ENCODE assay signal across 21 mouse cellular contexts in genomic region chr2:20496219-20496800, GRCm38 (mm10).
DNase-seq lines count a peak whose midpoint lies in the region; ATAC-seq and TF ChIP-seq lines count a peak whose summit lies in the region.
"Had no signal": no experiment of that assay in that cellular context is flagged by ENCODE, and none has a peak within 500 bp of the region (broad histone marks: within the 10 kb centered on the region; RNA-seq: fewer than 3 reads in every experiment).

No protein-coding gene starts in this region.

- no peaks in the 10 kb centered on the region for H3K79me2 ChIP-seq in heart, adult 2 months (replicated peaks; ENCODE audit: control insufficient read depth, insufficient read depth, low read length)

- no peaks in the 10 kb centered on the region for H3K27me3 ChIP-seq in heart, adult 2 months (ENCODE audit: control insufficient read depth, insufficient read depth, low read length)
- no peaks in the 10 kb centered on the region for H3K27me3 ChIP-seq in heart, embryonic 12.5 days (replicated peaks)
- H3K27me3 ChIP-seq in ES-Bruce4 (ENCODE audit: control insufficient read depth, insufficient read depth, low read length, poor library complexity, severe bottlenecking): no peaks in the 10 kb centered on the region; the same call in 1 of the 2 replicates
- H3K27me3 ChIP-seq in intestine, embryonic 15.5 days (replicated peaks): no peaks in the 10 kb centered on the region
- H3K27me3 ChIP-seq: embryonic facial prominence, embryonic 13.5 days; heart, embryonic 13.5 days; hindbrain, embryonic 12.5 days had no signal

- TF ChIP-seq POLR2A in heart, adult 2 months (IDR thresholded peaks at IDR 0.05; ENCODE audit: insufficient read depth, low read depth, low read length): no peak
- no peak for TF ChIP-seq POLR2A in ES-Bruce4 (IDR thresholded peaks at IDR 0.05; ENCODE audit: insufficient read depth, low read length)

- peak overlapping the region; percentile 59 for H3K27ac ChIP-seq in heart, adult 2 months
- H3K27ac ChIP-seq in heart, embryonic 12.5 days (ENCODE audit: poor library complexity, severe bottlenecking): no peak overlapping the region
- H3K27ac ChIP-seq in ES-Bruce4 (ENCODE audit: insufficient read depth, low read length): peak overlapping the region; percentile 96
- no peak overlapping the region for H3K27ac ChIP-seq in intestine, embryonic 15.5 days
- H3K27ac ChIP-seq: embryonic facial prominence, embryonic 13.5 days; heart, embryonic 13.5 days; hindbrain, embryonic 12.5 days had no signal

- TF ChIP-seq CTCF in heart, adult 2 months (IDR thresholded peaks at IDR 0.05): no peak
- TF ChIP-seq CTCF in ES-Bruce4 (IDR thresholded peaks at IDR 0.05; ENCODE audit: low read depth, low read length): no peak

- no peaks in the 10 kb centered on the region for H3K36me3 ChIP-seq in heart, adult 2 months (ENCODE audit: control insufficient read depth, insufficient read depth, low read length)
- H3K36me3 ChIP-seq in heart, embryonic 12.5 days: peaks cover 2% of the 10 kb centered on the region; the same call in 1 of the 2 replicates
- no peaks in the 10 kb centered on the region for H3K36me3 ChIP-seq in ES-Bruce4 (ENCODE audit: control insufficient read depth, insufficient read depth, low read length, poor library complexity, severe bottlenecking)
- no peaks in the 10 kb centered on the region for H3K36me3 ChIP-seq in intestine, embryonic 15.5 days
- H3K36me3 ChIP-seq: embryonic facial prominence, embryonic 13.5 days; G1E; heart, embryonic 13.5 days; hindbrain, embryonic 12.5 days had no signal

- ATAC-seq in heart, embryonic 12.5 days (ENCODE audit: insufficient number of reproducible peaks, low FRiP score): no peak
- no peak for ATAC-seq in intestine, embryonic 15.5 days
- ATAC-seq: forebrain, embryonic 16.5 days; lung, postnatal 0 days had no signal

- intact Hi-C loops in heart, adult 2 months (cut with DNase I): loop anchor here (10.0 kb wide), 1 partner anchor 278 kb away; no protein-coding TSS in a partner anchor
- intact Hi-C loops in heart, postnatal 10 days (cut with DNase I): loop anchor here (10.0 kb wide), 1 partner anchor 952 kb away; no protein-coding TSS in a partner anchor

- H3K4me3 ChIP-seq in heart, adult 2 months: no peak overlapping the region
- no peak overlapping the region for H3K4me3 ChIP-seq in heart, embryonic 12.5 days
- no peak overlapping the region for H3K4me3 ChIP-seq in ES-Bruce4 (ENCODE audit: low read depth, low read length)
- H3K4me3 ChIP-seq in intestine, embryonic 15.5 days (replicated peaks): no peak overlapping the region
- H3K4me3 ChIP-seq: embryonic facial prominence, embryonic 13.5 days; heart, embryonic 13.5 days; hindbrain, embryonic 12.5 days had no signal

- H3K4me1 ChIP-seq in heart, adult 2 months (ENCODE audit: control insufficient read depth, insufficient read depth, low read length): peaks cover 7% of the 10 kb centered on the region
- no peaks in the 10 kb centered on the region for H3K4me1 ChIP-seq in heart, embryonic 12.5 days (replicated peaks)
- no peaks in the 10 kb centered on the region for H3K4me1 ChIP-seq in ES-Bruce4 (ENCODE audit: control insufficient read depth, insufficient read depth, low read length)
- H3K4me1 ChIP-seq in intestine, embryonic 15.5 days (replicated peaks): no peaks in the 10 kb centered on the region
- H3K4me1 ChIP-seq: embryonic facial prominence, embryonic 13.5 days; heart, embryonic 13.5 days; hindbrain, embryonic 12.5 days had no signal

- WGBS in heart, adult 2 months: 42% methylated on average over 8 of the region's 8 CpGs
- WGBS in heart, embryonic 12.5 days: 48% methylated on average over 8 of the region's 8 CpGs
- WGBS in intestine, embryonic 15.5 days: 56% methylated on average over 8 of the region's 8 CpGs

- H3K4me2 ChIP-seq in heart, embryonic 12.5 days: no peak overlapping the region
- no peak overlapping the region for H3K4me2 ChIP-seq in intestine, embryonic 15.5 days (replicated peaks)
- H3K4me2 ChIP-seq: embryonic facial prominence, embryonic 13.5 days; heart, embryonic 13.5 days; hindbrain, embryonic 12.5 days; midbrain, embryonic 11.5 days had no signal

- DNase-seq in heart, adult 2 months: peak in 1 of 2 experiments; percentile 24
- DNase-seq in ES-CJ7 (ENCODE audit: low read depth, low spot score): peak; percentile 94
- DNase-seq in heart, postnatal 10 days: peak; percentile 10 to 28
- no peak for DNase-seq in layer of hippocampus, adult 8-10 months (ENCODE audit: low spot score in 2 of 2)
- DNase-seq: adrenal gland, postnatal 25 days; cerebellum, adult 18-20 months; cerebellum, postnatal 25 days; kidney, adult 2 months; left cerebral cortex, postnatal 4 days; liver; thymus, postnatal 25 days had no signal

- no peak for TF ChIP-seq EP300 in heart, adult 2 months (IDR thresholded peaks at IDR 0.05; ENCODE audit: insufficient read depth, low read depth, low read length)
- no peak for TF ChIP-seq EP300 in ES-Bruce4 (IDR thresholded peaks at IDR 0.05; ENCODE audit: insufficient read depth, low read depth, low read length)

- peaks cover 8% of the 10 kb centered on the region; the same call in 1 of the 2 replicates for H3K9me3 ChIP-seq in heart, embryonic 12.5 days (replicated peaks)
- peaks cover 15% of the 10 kb centered on the region for H3K9me3 ChIP-seq in ES-Bruce4 (replicated peaks; ENCODE audit: control insufficient read depth, insufficient read depth, low read length, poor library complexity, severe bottlenecking)
- no peaks in the 10 kb centered on the region for H3K9me3 ChIP-seq in intestine, embryonic 15.5 days

- H3K9ac ChIP-seq in heart, adult 2 months (ENCODE audit: low read depth, low read length): no peak overlapping the region
- no peak overlapping the region for H3K9ac ChIP-seq in heart, embryonic 12.5 days
- no peak overlapping the region for H3K9ac ChIP-seq in ES-Bruce4 (ENCODE audit: low read depth, poor library complexity, severe bottlenecking)
- H3K9ac ChIP-seq in intestine, embryonic 15.5 days: no peak overlapping the region
- H3K9ac ChIP-seq: embryonic facial prominence, embryonic 13.5 days; heart, embryonic 13.5 days; hindbrain, embryonic 12.5 days had no signal

Comparison
In these comparisons a context has a peak if more than half of its experiments do, and no peak if none do; other contexts are left out.
1. H3K27ac ChIP-seq: peak in heart, adult 2 months (single experiment) and ES-Bruce4 (single experiment); none in heart, embryonic 12.5 days (single experiment) and intestine, embryonic 15.5 days (single experiment).
2. DNase-seq: peak in ES-CJ7 (single experiment) and heart, postnatal 10 days (2 of 2); none in layer of hippocampus, adult 8-10 months (0 of 2).